Mouse (Mus musculus) MEL (cell line): ENCODE measurements around the gene Wars. TPM values are rescaled to one million over a fixed set of nuclear protein-coding genes. Genes with fewer than 3 reads are reported as not detected.

Experiments used
- DNase-seq: peaks from one replicate; pipeline ENCODE4 v3.0.0; 2011; ENCODE audit warnings: low read depth, low spot score
- H3K27ac ChIP-seq: 2 replicates; pipeline ENCODE4 v1.5.1; 2012; ENCODE audit warnings: low read depth, mild to moderate bottlenecking, control low read depth, low read length, moderate library complexity; ENCODE audit not compliant: control insufficient read depth
- H3K27me3 ChIP-seq, 2 experiments: fragments of 150-350 bp in 1 of 2; sonication (generic) in 1 of 2; 2 replicates each; pipeline ENCODE4 v1.6.1; 2012; ENCODE audit warnings: low read length in 2 of 2, mild to moderate bottlenecking in 2 of 2, improper control_type of control experiment in 1 of 2, moderate library complexity in 1 of 2; ENCODE audit not compliant: insufficient read depth in 2 of 2, control insufficient read depth in 1 of 2
- H3K36me3 ChIP-seq, 2 experiments: 2 replicates each; pipeline ENCODE4 v1.6.1; 2012 to 2014; ENCODE audit warnings: low read length in 2 of 2, improper control_type of control experiment in 1 of 2, inconsistent platforms in 1 of 2, mild to moderate bottlenecking in 1 of 2; ENCODE audit not compliant: insufficient read depth in 2 of 2, control insufficient read depth in 1 of 2
- H3K4me1 ChIP-seq, 2 experiments: fragments of 150-350 bp in 1 of 2; sonication (generic) in 1 of 2; 2 replicates each; pipeline ENCODE4 v1.6.1; 2012; ENCODE audit warnings: low read length in 2 of 2, improper control_type of control experiment in 1 of 2, mild to moderate bottlenecking in 1 of 2; ENCODE audit not compliant: insufficient read depth in 2 of 2, control insufficient read depth in 1 of 2
- H3K4me3 ChIP-seq, 2 experiments: fragments of 150-350 bp in 1 of 2; sonication (generic) in 1 of 2; 2 replicates each; pipeline ENCODE4 v1.5.1; 2012; ENCODE audit warnings: low read depth in 2 of 2, low read length in 2 of 2, mild to moderate bottlenecking in 2 of 2, moderate library complexity in 2 of 2, control low read depth in 1 of 2, improper control_type of control experiment in 1 of 2; ENCODE audit not compliant: control insufficient read depth in 1 of 2, insufficient read depth in 1 of 2
- H3K79me2 ChIP-seq: 2 replicates; pipeline ENCODE4 v1.6.1; 2012; ENCODE audit warnings: mild to moderate bottlenecking, low read length, moderate library complexity; ENCODE audit not compliant: control insufficient read depth, poor library complexity, insufficient read depth
- H3K9ac ChIP-seq: 2 replicates; pipeline ENCODE4 v1.6.1; 2012; ENCODE audit warnings: low read depth, mild to moderate bottlenecking, control low read depth, low read length, moderate library complexity; ENCODE audit not compliant: control insufficient read depth, poor library complexity, severe bottlenecking
- H3K9me3 ChIP-seq: fragments of 150-350 bp; sonication (generic); replicated peaks from 2 replicates; pipeline ENCODE4 v1.6.1; 2012; ENCODE audit warnings: mild to moderate bottlenecking, low read length, improper control_type of control experiment, moderate library complexity; ENCODE audit not compliant: insufficient read depth
- BHLHE40 ChIP-seq: IDR thresholded peaks from 2 replicates; pipeline ENCODE4 v1.6.1; 2012; ENCODE audit warnings: low read depth, mild to moderate bottlenecking, inconsistent platforms, low read length, improper control_type of control experiment, borderline replicate concordance
- CHD1 ChIP-seq: IDR thresholded peaks from 2 replicates; pipeline ENCODE4 v1.6.1; 2012; ENCODE audit warnings: low read depth, mild to moderate bottlenecking, inconsistent platforms, low read length, improper control_type of control experiment
- CHD2 ChIP-seq: IDR thresholded peaks from 2 replicates; pipeline ENCODE4 v1.6.1; 2011; ENCODE audit warnings: low read length, improper control_type of control experiment
- ELF1 ChIP-seq: IDR thresholded peaks from 2 replicates; pipeline ENCODE4 v1.6.1; 2014; ENCODE audit warnings: low read depth, mild to moderate bottlenecking, inconsistent platforms, low read length, improper control_type of control experiment, moderate library complexity
- EP300 ChIP-seq, 2 experiments: IDR thresholded peaks; 2 replicates each; pipeline ENCODE4 v1.6.1; 2011; ENCODE audit warnings: improper control_type of control experiment in 2 of 2, low read length in 2 of 2, low read depth in 1 of 2, mild to moderate bottlenecking in 1 of 2
- HCFC1 ChIP-seq: IDR thresholded peaks from 2 replicates; pipeline ENCODE4 v1.6.1; 2012; ENCODE audit warnings: low read depth, mild to moderate bottlenecking, inconsistent platforms, low read length, improper control_type of control experiment, moderate library complexity
- MAFK ChIP-seq: IDR thresholded peaks from 2 replicates; pipeline ENCODE4 v1.6.1; 2011; ENCODE audit warnings: low read depth, mild to moderate bottlenecking, low read length, improper control_type of control experiment, borderline replicate concordance
- MEF2A ChIP-seq: IDR thresholded peaks from 2 replicates; pipeline ENCODE4 v1.6.1; 2014; ENCODE audit warnings: low read depth, mild to moderate bottlenecking, inconsistent platforms, low read length, improper control_type of control experiment; ENCODE audit not compliant: poor library complexity, insufficient replicate concordance, severe bottlenecking; ENCODE audit errors: extremely low read depth
- MXI1 ChIP-seq: IDR thresholded peaks from 2 replicates; pipeline ENCODE4 v1.6.1; 2011; ENCODE audit warnings: mild to moderate bottlenecking, low read depth, low read length, improper control_type of control experiment
- MYB ChIP-seq: IDR thresholded peaks from 2 replicates; pipeline ENCODE4 v1.6.1; 2011; ENCODE audit warnings: mild to moderate bottlenecking, low read depth, low read length, improper control_type of control experiment
- MYC ChIP-seq: IDR thresholded peaks from 2 replicates; pipeline ENCODE4 v1.6.1; 2011; ENCODE audit warnings: low read depth, mild to moderate bottlenecking, low read length, improper control_type of control experiment, moderate library complexity
- NELFE ChIP-seq: IDR thresholded peaks from 2 replicates; pipeline ENCODE4 v1.6.1; 2011; ENCODE audit warnings: low read depth, low read length, improper control_type of control experiment
- NRF1 ChIP-seq: IDR thresholded peaks from 2 replicates; pipeline ENCODE4 v1.6.1; 2014; ENCODE audit warnings: low read depth, mild to moderate bottlenecking, inconsistent platforms, low read length, improper control_type of control experiment, moderate library complexity; ENCODE audit not compliant: poor library complexity, insufficient read depth, severe bottlenecking
- POLR2A ChIP-seq, 2 experiments: IDR thresholded peaks; 2 replicates each; pipeline ENCODE4 v1.6.1; 2011 to 2012; ENCODE audit warnings: low read length in 2 of 2, mild to moderate bottlenecking in 2 of 2, control low read depth in 1 of 2, improper control_type of control experiment in 1 of 2, low read depth in 1 of 2, moderate library complexity in 1 of 2; ENCODE audit not compliant: control insufficient read depth in 1 of 2, insufficient read depth in 1 of 2, poor library complexity in 1 of 2
- POLR2AphosphoS2 ChIP-seq: IDR thresholded peaks from 2 replicates; pipeline ENCODE4 v1.6.1; 2011; ENCODE audit warnings: low read length, improper control_type of control experiment
- POLR2AphosphoS5 ChIP-seq: IDR thresholded peaks from 2 replicates; pipeline ENCODE4 v1.6.1; 2012; ENCODE audit warnings: low read depth, borderline replicate concordance, mild to moderate bottlenecking, inconsistent platforms, low read length, moderate library complexity, mixed read lengths
- RAD21 ChIP-seq: IDR thresholded peaks from 2 replicates; pipeline ENCODE4 v1.6.1; 2011; ENCODE audit warnings: mild to moderate bottlenecking, low read depth, low read length, improper control_type of control experiment
- RCOR1 ChIP-seq: IDR thresholded peaks from 2 replicates; pipeline ENCODE4 v1.6.1; 2012; ENCODE audit warnings: low read depth, mild to moderate bottlenecking, inconsistent platforms, low read length, improper control_type of control experiment
- SIN3A ChIP-seq: IDR thresholded peaks from 2 replicates; pipeline ENCODE4 v1.6.1; 2012; ENCODE audit warnings: low read length, improper control_type of control experiment, inconsistent platforms
- SMC3 ChIP-seq: IDR thresholded peaks from 2 replicates; pipeline ENCODE4 v1.6.1; 2011; ENCODE audit warnings: low read depth, low read length, improper control_type of control experiment
- UBTF ChIP-seq: IDR thresholded peaks from 2 replicates; pipeline ENCODE4 v1.6.1; 2012; ENCODE audit warnings: low read depth, mild to moderate bottlenecking, inconsistent platforms, low read length, improper control_type of control experiment, moderate library complexity, borderline replicate concordance; ENCODE audit not compliant: insufficient read depth
- USF1 ChIP-seq: IDR thresholded peaks from 2 replicates; pipeline ENCODE4 v1.6.1; 2014; ENCODE audit warnings: low read depth, mild to moderate bottlenecking, inconsistent platforms, low read length, improper control_type of control experiment, moderate library complexity
- USF2 ChIP-seq, 2 experiments: IDR thresholded peaks; 2 replicates each; pipeline ENCODE4 v1.6.1; 2011 to 2012; ENCODE audit warnings: improper control_type of control experiment in 2 of 2, low read length in 2 of 2, borderline replicate concordance in 1 of 2, inconsistent platforms in 1 of 2, low read depth in 1 of 2, mild to moderate bottlenecking in 1 of 2; ENCODE audit not compliant: insufficient read depth in 1 of 2
- ZKSCAN1 ChIP-seq: IDR thresholded peaks from 2 replicates; pipeline ENCODE4 v1.6.1; 2012; ENCODE audit warnings: low read depth, mild to moderate bottlenecking, inconsistent platforms, low read length, improper control_type of control experiment, moderate library complexity
- ZMIZ1 ChIP-seq: IDR thresholded peaks from 2 replicates; pipeline ENCODE4 v1.6.1; 2012; ENCODE audit warnings: low read depth, mild to moderate bottlenecking, inconsistent platforms, low read length, improper control_type of control experiment, moderate library complexity
- ZNF384 ChIP-seq: IDR thresholded peaks from 2 replicates; pipeline ENCODE4 v1.6.1; 2012; ENCODE audit warnings: low read depth, mild to moderate bottlenecking, inconsistent platforms, low read length, improper control_type of control experiment
- polyA plus RNA-seq, 2 experiments: library from polyadenylated mRNA; stranded (reverse) in 1 of 2; unstranded in 1 of 2; fragments of >175 nt in 1 of 2; fragments of >200 nt in 1 of 2; gene quantifications; 2 replicates each; pipeline versions ENCODE4 v1.2.1 to v1.2.4; 2012; ENCODE audit warnings: low replicate concordance in 2 of 2, low read depth in 1 of 2; ENCODE audit not compliant: insufficient read length in 2 of 2, insufficient read depth in 1 of 2, missing spikeins in 1 of 2
- total RNA-seq: library from RNA; depleted of rRNA; stranded (reverse); fragments of 300-350 nt; gene quantifications from 2 replicates; pipeline ENCODE4 v1.2.3, GENCODE M21; 2012

Gene Wars
- total and polyA plus RNA-seq, 3 experiments: 85.7 to 836 (median 98.4) TPM

GRCm38 (mm10) chr12:108912442-108912841, 18.5 kb upstream of the Wars start:
- TF ChIP-seq ZNF384: no peak
- no peak for TF ChIP-seq CHD1
- TF ChIP-seq NELFE: no peak
- TF ChIP-seq MYB: no peak
- TF ChIP-seq SIN3A: no peak
- no peak for TF ChIP-seq UBTF
- no peak for TF ChIP-seq POLR2A (IDR thresholded peaks at IDR 0.05; ENCODE audit: control insufficient read depth in 1 of 2, insufficient read depth in 1 of 2, low read depth in 1 of 2, low read length in 2 of 2, poor library complexity in 1 of 2)
- no peak for TF ChIP-seq ZMIZ1
- H3K27ac ChIP-seq: no peak overlapping the region
- no peak for DNase-seq

GRCm38 (mm10) chr12:108909846-108910433, 16.0 kb upstream of the Wars start:
- TF ChIP-seq MXI1: no peak
- no peak for TF ChIP-seq SIN3A
- no peak for TF ChIP-seq RAD21
- TF ChIP-seq USF1: no peak
- no peak for TF ChIP-seq MEF2A
- TF ChIP-seq NELFE: no peak
- TF ChIP-seq MYC: no peak
- no peak for TF ChIP-seq ELF1
- no peak for TF ChIP-seq RCOR1
- Histone ChIP-seq H3K9me3 (no peaks in the 10 kb centered on the region), H3K4me1 (no peaks in the 10 kb centered on the region), H3K36me3 (no peaks in the 10 kb centered on the region), H3K4me3 (no peak overlapping the region), H3K27ac (no peak overlapping the region), H3K79me2 (no peaks in the 10 kb centered on the region), H3K9ac (no peak overlapping the region), H3K27me3 (no peaks in the 10 kb centered on the region)
- DNase-seq: no peak

More at GRCm38 (mm10) chr12:108912442-108912841, 18.5 kb upstream of the Wars start:
- Histone ChIP-seq H3K36me3 (no peaks in the 10 kb centered on the region), H3K4me3 (no peak overlapping the region), H3K79me2 (no peaks in the 10 kb centered on the region), H3K9ac (no peak overlapping the region), H3K4me1 (no peaks in the 10 kb centered on the region), H3K27me3 (no peaks in the 10 kb centered on the region), H3K9me3 (no peaks in the 10 kb centered on the region)

GRCm38 (mm10) chr12:108906398-108906797, 12.4 kb upstream of the Wars start:
- no peak for DNase-seq
- H3K4me1 ChIP-seq: peaks cover 2 to 13% of the 10 kb centered on the region in 2 experiments; a peak in 3 of 4 replicates
- H3K27ac ChIP-seq: no peak overlapping the region
- H3K9me3 ChIP-seq: no peaks in the 10 kb centered on the region
- H3K27me3 ChIP-seq: no peaks in the 10 kb centered on the region
- H3K4me3 ChIP-seq: no peak overlapping the region
- peaks cover 0 to 5% of the 10 kb centered on the region in 2 experiments; a peak in 2 of 4 replicates for H3K36me3 ChIP-seq
- H3K9ac ChIP-seq: no peak overlapping the region
- no peaks in the 10 kb centered on the region for H3K79me2 ChIP-seq
- TF ChIP-seq CHD2 (no peak), POLR2AphosphoS5 (no peak), HCFC1 (no peak), MAFK (no peak), USF2 (IDR thresholded peaks at IDR 0.05; ENCODE audit: borderline replicate concordance in 1 of 2, insufficient read depth in 1 of 2, low read depth in 1 of 2, low read length in 2 of 2) (no peak), ELF1 (no peak), ZKSCAN1 (no peak), CHD1 (no peak), SMC3 (no peak), EP300 (IDR thresholded peaks at IDR 0.05; ENCODE audit: low read depth in 1 of 2, low read length in 2 of 2) (no peak), RAD21 (no peak), BHLHE40 (no peak), SIN3A (no peak), NRF1 (no peak), POLR2AphosphoS2 (no peak)
